Mouse (Mus musculus): ENCODE measurements around the gene Aimp2.

The Aimp2 gene

GRCm38 (mm10) chr5:143902111-143902510, 7.5 kb downstream of the Aimp2 start:
- DNase-seq (ENCODE audit: low read depth): no peak

- no peak for DNase-seq (ENCODE audit: low read depth)
Measured at GRCm38 (mm10) chr5:143897635-143898330, 11.9 kb downstream of the Aimp2 start, which contains the start of gene Ankrd61. Ankrd61 (minus strand) TSS chr5:143897685.

- DNase-seq (ENCODE audit: low read depth): peak; percentile 97
Measured at GRCm38 (mm10) chr5:143893396-143893795, 16.3 kb downstream of the Aimp2 start.

GRCm38 (mm10) chr5:143892255-143892886, 17.3 kb downstream of the Aimp2 start:
- no peak for DNase-seq (ENCODE audit: low read depth)

GRCm38 (mm10) chr5:143890741-143891140, 18.9 kb downstream of the Aimp2 start:
- DNase-seq (ENCODE audit: low read depth): no peak

- no peak for DNase-seq (ENCODE audit: low read depth)
Measured at GRCm38 (mm10) chr5:143885274-143885673, 24.4 kb downstream of the Aimp2 start.

GRCm38 (mm10) chr5:143874571-143874970, 35.1 kb downstream of the Aimp2 start:
- DNase-seq (ENCODE audit: low read depth): no peak

GRCm38 (mm10) chr5:143871547-143872169, 38.0 kb downstream of the Aimp2 start:
- no peak for DNase-seq (ENCODE audit: low read depth)

All from 416B (cell line).